Mouse (Mus musculus) midbrain, postnatal 0 days (tissue): Measurements from ENCODE around the gene Cop1. TPM values are rescaled to one million over a fixed set of nuclear protein-coding genes. Genes with fewer than 3 reads are reported as not detected.
"Not testable (repeated sequence)": the region's sequence is repeated elsewhere in the genome, so short reads cannot be mapped to it uniquely, and the experiment has no call there.

Source experiments
- ATAC-seq: fragments of 200-750 bp; cut with Nextera tagmentation; 2 replicates; pipeline ENCODE4 v1.8.0; 2017; ENCODE audit warnings: moderate number of reproducible peaks, mild to moderate bottlenecking, moderate TSS enrichment, moderate library complexity; ENCODE audit not compliant: low FRiP score
- DNase-seq: peaks from one replicate; pipeline ENCODE4 v3.0.0-alpha.2; 2015; ENCODE audit warnings: low spot score
- H3K27ac ChIP-seq: fragments of 300-500 bp; sonication (generic); 2 replicates; pipeline ENCODE4 v1.5.1; 2014; ENCODE audit warnings: low read depth, mild to moderate bottlenecking, low read length, mixed read lengths
- H3K27me3 ChIP-seq: fragments of 300-500 bp; sonication (generic); 2 replicates; pipeline ENCODE4 v1.6.1; 2014; ENCODE audit warnings: low read length, control low read depth, mixed read lengths; ENCODE audit not compliant: insufficient read depth
- H3K36me3 ChIP-seq: fragments of 300-500 bp; sonication (generic); 2 replicates; pipeline ENCODE4 v1.6.1; 2014; ENCODE audit warnings: low read length, control low read depth, mixed read lengths; ENCODE audit not compliant: insufficient read depth
- H3K4me1 ChIP-seq: fragments of 300-500 bp; sonication (generic); 2 replicates; pipeline ENCODE4 v1.6.1; 2014; ENCODE audit warnings: mild to moderate bottlenecking, control low read depth, antibody characterized with exemption, low read length, mixed read lengths; ENCODE audit not compliant: insufficient read depth
- H3K4me2 ChIP-seq: fragments of 300-500 bp; sonication (generic); 2 replicates; pipeline ENCODE4 v1.6.1; 2014; ENCODE audit warnings: low read depth, mild to moderate bottlenecking, low read length, mixed read lengths; ENCODE audit not compliant: poor library complexity, severe bottlenecking
- H3K4me3 ChIP-seq: fragments of 300-500 bp; sonication (generic); 2 replicates; pipeline ENCODE4 v1.5.1; 2014; ENCODE audit warnings: low read depth, mild to moderate bottlenecking, low read length, moderate library complexity
- H3K9ac ChIP-seq: fragments of 300-500 bp; sonication (generic); replicated peaks from 2 replicates; pipeline ENCODE4 v1.6.1; 2014; ENCODE audit warnings: mild to moderate bottlenecking, low read length, moderate library complexity, mixed read lengths; ENCODE audit not compliant: poor library complexity, severe bottlenecking
- H3K9me3 ChIP-seq: fragments of 300-500 bp; sonication (generic); 2 replicates; pipeline ENCODE4 v1.6.1; 2016; ENCODE audit warnings: low read length, control low read depth
- CTCF ChIP-seq: IDR thresholded peaks from 2 replicates; pipeline ENCODE4 v1.5.1; 2016; ENCODE audit warnings: antibody characterized with exemption, mild to moderate bottlenecking
- WGBS: fragments of 180-500 bp; shearing (Covaris S2); extraction: QIAGEN DNeasy Blood & Tissue Kit; methylation state at CpG from one replicate; pipeline ENCODE4 v1.1.7; 2014; 5-methylcytosine and 5-hydroxymethylcytosine counted together
- polyA plus RNA-seq: library from polyadenylated mRNA; unstranded; fragments of >200 nt; fragmentation: Nextera tagmentation; extraction: Ambion mirVana; gene quantifications from 2 replicates; pipeline ENCODE4 v1.2.1, GENCODE M21; 2015
- total RNA-seq: library from RNA; depleted of rRNA; stranded (reverse); fragments of >200 nt; gene quantifications from 2 replicates; pipeline ENCODE4 v1.2.3, GENCODE M21; 2014

The Cop1 gene
- total and polyA plus RNA-seq, 2 experiments from 2014 or later = 59.7 to 122 TPM

- H3K4me3 ChIP-seq = no peak overlapping the region
- WGBS = 94% methylated on average over 4 of the region's 4 CpGs
- ATAC-seq (no peak), DNase-seq (no peak)
- H3K27ac ChIP-seq = no peak overlapping the region
- no peak overlapping the region for H3K9ac ChIP-seq
- no peaks in the 10 kb centered on the region for H3K36me3 ChIP-seq
- H3K27me3 ChIP-seq = no peaks in the 10 kb centered on the region
- H3K9me3 ChIP-seq = no peaks in the 10 kb centered on the region
- no peak overlapping the region for H3K4me2 ChIP-seq
- TF ChIP-seq CTCF = no peak
- no peaks in the 10 kb centered on the region for H3K4me1 ChIP-seq
Observed at GRCm38 (mm10) chr1:159217437-159217836, 14.7 kb upstream of the Cop1 start.

- Histone ChIP-seq H3K4me1 (no peaks in the 10 kb centered on the region), H3K27me3 (no peaks in the 10 kb centered on the region), H3K36me3 (no peaks in the 10 kb centered on the region), H3K9me3 (no peaks in the 10 kb centered on the region), H3K4me2 (no peak overlapping the region), H3K9ac (no peak overlapping the region), H3K4me3 (no peak overlapping the region), H3K27ac (no peak overlapping the region)
- 71% methylated on average over 2 of the region's 2 CpGs for WGBS
- ATAC-seq = no peak
- no peak for DNase-seq
- TF ChIP-seq CTCF = no peak
Observed at GRCm38 (mm10) chr1:159222046-159222445, 10.1 kb upstream of the Cop1 start.

- Histone ChIP-seq H3K36me3 (no peaks in the 10 kb centered on the region), H3K27ac (no peak overlapping the region), H3K27me3 (no peaks in the 10 kb centered on the region), H3K4me3 (no peak overlapping the region), H3K9me3 (no peaks in the 10 kb centered on the region), H3K4me1 (no peaks in the 10 kb centered on the region), H3K9ac (no peak overlapping the region), H3K4me2 (no peak overlapping the region)
- DNase-seq (no peak), ATAC-seq (no peak)
- WGBS = 76% methylated on average over 8 of the region's 8 CpGs
- no peak for TF ChIP-seq CTCF
Observed at GRCm38 (mm10) chr1:159225064-159225824, 6.9 kb upstream of the Cop1 start.

- WGBS = under 1% methylated on average over 14 of the region's 47 CpGs
Observed at GRCm38 (mm10) chr1:159232572-159233261, 597 bp downstream of the Cop1 start.

GRCm38 (mm10) chr1:159233426-159233825, 1.3 kb downstream of the Cop1 start:
- no peaks in the 10 kb centered on the region for H3K9me3 ChIP-seq
- TF ChIP-seq CTCF = no peak
- ATAC-seq = no peak
- peak overlapping the region; percentile 48 for H3K4me3 ChIP-seq
- H3K4me1 ChIP-seq = peaks cover 7% of the 10 kb centered on the region; the same call in 1 of the 2 replicates
- H3K9ac ChIP-seq = peak overlapping the region; percentile 70; the same call in 1 of the 2 replicates
- peak; percentile 5 for DNase-seq
- WGBS = 34% methylated on average over 5 of the region's 5 CpGs
- no peaks in the 10 kb centered on the region for H3K36me3 ChIP-seq
- H3K27me3 ChIP-seq = no peaks in the 10 kb centered on the region
- H3K27ac ChIP-seq = no peak overlapping the region
- peak overlapping the region; percentile 58 for H3K4me2 ChIP-seq

More at GRCm38 (mm10) chr1:159232572-159233261, 597 bp downstream of the Cop1 start:
- DNase-seq (peak; percentile 14), ATAC-seq (peak; percentile 64)
- not testable (repeated sequence) for H3K36me3 ChIP-seq, H3K9me3 ChIP-seq, H3K4me1 ChIP-seq, H3K27me3 ChIP-seq
- peak overlapping the region; percentile 48 for H3K27ac ChIP-seq
- H3K4me3 ChIP-seq = peak overlapping the region; percentile 48
- H3K4me2 ChIP-seq = peak overlapping the region; percentile 58
- peak; percentile 51 for TF ChIP-seq CTCF
- peak overlapping the region; percentile 70 for H3K9ac ChIP-seq

GRCm38 (mm10) chr1:159234496-159234895, 2.4 kb downstream of the Cop1 start:
- H3K4me2 ChIP-seq = no peak overlapping the region
- H3K27me3 ChIP-seq = no peaks in the 10 kb centered on the region
- no peak overlapping the region for H3K27ac ChIP-seq
- no peaks in the 10 kb centered on the region for H3K9me3 ChIP-seq
- H3K9ac ChIP-seq = no peak overlapping the region
- no peak for TF ChIP-seq CTCF
- H3K4me3 ChIP-seq = no peak overlapping the region
- ATAC-seq = no peak
- no peak for DNase-seq
- no peaks in the 10 kb centered on the region for H3K36me3 ChIP-seq
- 69% methylated on average over 2 of the region's 2 CpGs for WGBS
- peaks cover 7% of the 10 kb centered on the region; the same call in 1 of the 2 replicates for H3K4me1 ChIP-seq
